Mouse (Mus musculus) midbrain, postnatal 0 days (tissue): ENCODE results near the gene Maml3. TPM values are rescaled to one million over a fixed set of nuclear protein-coding genes. Genes with fewer than 3 reads are reported as not detected.

ENCODE experiments used
- ATAC-seq: fragments of 200-750 bp; cut with Nextera tagmentation; 2 replicates; pipeline ENCODE4 v1.8.0; 2017; ENCODE audit warnings: moderate number of reproducible peaks, mild to moderate bottlenecking, moderate TSS enrichment, moderate library complexity; ENCODE audit not compliant: low FRiP score
- DNase-seq: peaks from one replicate; pipeline ENCODE4 v3.0.0-alpha.2; 2015; ENCODE audit warnings: low spot score
- H3K27ac ChIP-seq: fragments of 300-500 bp; sonication (generic); 2 replicates; pipeline ENCODE4 v1.5.1; 2014; ENCODE audit warnings: low read depth, mild to moderate bottlenecking, low read length, mixed read lengths
- H3K27me3 ChIP-seq: fragments of 300-500 bp; sonication (generic); 2 replicates; pipeline ENCODE4 v1.6.1; 2014; ENCODE audit warnings: low read length, control low read depth, mixed read lengths; ENCODE audit not compliant: insufficient read depth
- H3K36me3 ChIP-seq: fragments of 300-500 bp; sonication (generic); 2 replicates; pipeline ENCODE4 v1.6.1; 2014; ENCODE audit warnings: low read length, control low read depth, mixed read lengths; ENCODE audit not compliant: insufficient read depth
- H3K4me1 ChIP-seq: fragments of 300-500 bp; sonication (generic); 2 replicates; pipeline ENCODE4 v1.6.1; 2014; ENCODE audit warnings: mild to moderate bottlenecking, control low read depth, antibody characterized with exemption, low read length, mixed read lengths; ENCODE audit not compliant: insufficient read depth
- H3K4me2 ChIP-seq: fragments of 300-500 bp; sonication (generic); 2 replicates; pipeline ENCODE4 v1.6.1; 2014; ENCODE audit warnings: low read depth, mild to moderate bottlenecking, low read length, mixed read lengths; ENCODE audit not compliant: poor library complexity, severe bottlenecking
- H3K4me3 ChIP-seq: fragments of 300-500 bp; sonication (generic); 2 replicates; pipeline ENCODE4 v1.5.1; 2014; ENCODE audit warnings: low read depth, mild to moderate bottlenecking, low read length, moderate library complexity
- H3K9ac ChIP-seq: fragments of 300-500 bp; sonication (generic); replicated peaks from 2 replicates; pipeline ENCODE4 v1.6.1; 2014; ENCODE audit warnings: mild to moderate bottlenecking, low read length, moderate library complexity, mixed read lengths; ENCODE audit not compliant: poor library complexity, severe bottlenecking
- H3K9me3 ChIP-seq: fragments of 300-500 bp; sonication (generic); 2 replicates; pipeline ENCODE4 v1.6.1; 2016; ENCODE audit warnings: low read length, control low read depth
- CTCF ChIP-seq: IDR thresholded peaks from 2 replicates; pipeline ENCODE4 v1.5.1; 2016; ENCODE audit warnings: antibody characterized with exemption, mild to moderate bottlenecking
- WGBS: fragments of 180-500 bp; shearing (Covaris S2); extraction: QIAGEN DNeasy Blood & Tissue Kit; methylation state at CpG from one replicate; pipeline ENCODE4 v1.1.7; 2014; 5-methylcytosine and 5-hydroxymethylcytosine counted together
- polyA plus RNA-seq: library from polyadenylated mRNA; unstranded; fragments of >200 nt; fragmentation: Nextera tagmentation; extraction: Ambion mirVana; gene quantifications from 2 replicates; pipeline ENCODE4 v1.2.1, GENCODE M21; 2015
- total RNA-seq: library from RNA; depleted of rRNA; stranded (reverse); fragments of >200 nt; gene quantifications from 2 replicates; pipeline ENCODE4 v1.2.3, GENCODE M21; 2014

Gene Maml3
- total and polyA plus RNA-seq, 2 experiments from 2014 or later, result 3.9 to 20.2 TPM

DNA sequence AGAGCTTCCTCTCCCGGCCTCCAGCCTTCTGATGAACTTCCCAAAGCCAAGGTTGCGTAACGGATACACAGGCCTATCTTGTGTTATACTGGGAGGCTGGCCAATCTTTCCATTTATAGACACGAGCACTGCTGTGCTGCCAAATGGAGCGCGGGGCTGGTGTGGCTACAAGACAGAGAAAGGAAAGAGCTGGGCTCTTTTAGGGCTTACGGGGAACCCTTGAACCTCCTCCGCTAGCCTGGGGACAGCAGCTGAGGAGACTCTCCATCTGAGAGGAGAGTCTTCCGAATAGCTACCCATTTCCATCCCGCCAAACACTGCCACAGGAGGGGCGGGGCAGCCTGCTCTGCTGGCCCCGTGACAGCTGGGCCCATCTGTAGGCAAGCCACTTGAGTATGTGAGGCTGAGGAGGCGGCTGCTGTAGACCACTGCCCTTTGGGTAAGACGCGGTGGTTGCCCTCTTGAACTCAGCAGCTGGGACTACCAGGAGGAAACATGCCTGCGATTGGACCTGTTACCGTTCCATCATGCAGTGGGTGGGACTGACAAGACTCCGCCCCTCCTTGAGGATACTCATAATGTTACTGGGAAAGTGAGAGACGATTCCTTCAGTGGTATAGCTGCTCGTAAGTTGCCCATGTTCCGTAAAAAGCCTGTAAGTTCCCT is 396.0 kb downstream of the Maml3 start:
- WGBS, result 61% methylated on average over 21 of the region's 21 CpGs
- Histone ChIP-seq H3K36me3 (no peaks in the 10 kb centered on the region), H3K4me2 (peak overlapping the region; percentile 12; the same call in 1 of the 2 replicates), H3K9ac (no peak overlapping the region), H3K27me3 (no peaks in the 10 kb centered on the region), H3K27ac (no peak overlapping the region; the same call in 1 of the 2 replicates), H3K4me3 (no peak overlapping the region), H3K9me3 (no peaks in the 10 kb centered on the region), H3K4me1 (no peaks in the 10 kb centered on the region; the same call in 1 of the 2 replicates)
- TF ChIP-seq CTCF, result no peak
- peak; percentile 87 for DNase-seq
- ATAC-seq, result peak; percentile 54; the same call in 1 of the 2 replicates

DNA sequence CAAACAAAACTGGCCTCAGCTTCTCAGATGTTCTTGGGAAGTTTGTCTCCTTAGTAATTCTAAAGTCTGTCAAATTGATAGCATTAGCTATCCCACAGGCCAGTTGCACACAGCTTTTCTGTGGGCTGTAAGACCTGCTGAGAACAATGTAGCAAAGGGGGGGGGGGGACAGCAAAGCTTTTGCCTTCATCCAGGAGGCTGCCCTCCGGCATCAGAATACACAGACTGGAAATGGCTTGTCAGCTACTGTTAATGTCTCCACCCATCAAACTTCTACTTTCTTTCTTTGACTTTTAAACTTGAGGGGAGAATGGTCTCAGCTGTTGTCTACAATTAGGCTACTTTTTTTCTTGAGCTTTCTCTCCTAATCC is 396.5 kb downstream of the Maml3 start:
- Histone ChIP-seq H3K4me2 (no peak overlapping the region; the same call in 1 of the 2 replicates), H3K4me3 (no peak overlapping the region), H3K4me1 (no peaks in the 10 kb centered on the region; the same call in 1 of the 2 replicates), H3K36me3 (no peaks in the 10 kb centered on the region), H3K9ac (no peak overlapping the region), H3K27me3 (no peaks in the 10 kb centered on the region), H3K27ac (no peak overlapping the region), H3K9me3 (no peaks in the 10 kb centered on the region)
- DNase-seq, result no peak
- WGBS, result 50% methylated on average over 1 of the region's 1 CpGs
- TF ChIP-seq CTCF, result no peak
- no peak for ATAC-seq

GRCm38 (mm10) chr3:51705220-51705619 is 399.7 kb downstream of the Maml3 start:
- Histone ChIP-seq H3K27me3 (no peaks in the 10 kb centered on the region), H3K4me1 (peaks cover 8% of the 10 kb centered on the region), H3K9ac (no peak overlapping the region), H3K4me2 (no peak overlapping the region), H3K27ac (no peak overlapping the region), H3K4me3 (no peak overlapping the region), H3K9me3 (no peaks in the 10 kb centered on the region), H3K36me3 (no peaks in the 10 kb centered on the region)
- ATAC-seq (no peak), DNase-seq (no peak)
- 87% methylated on average over 7 of the region's 7 CpGs for WGBS
- peak; percentile 69 for TF ChIP-seq CTCF

- no peak overlapping the region for H3K27ac ChIP-seq
- H3K9me3 ChIP-seq, result no peaks in the 10 kb centered on the region
- DNase-seq (no peak), ATAC-seq (no peak)
- no peaks in the 10 kb centered on the region for H3K36me3 ChIP-seq
- peaks cover 9% of the 10 kb centered on the region for H3K4me1 ChIP-seq
- TF ChIP-seq CTCF, result no peak
- H3K27me3 ChIP-seq, result no peaks in the 10 kb centered on the region
- no peak overlapping the region for H3K4me2 ChIP-seq
- no peak overlapping the region for H3K9ac ChIP-seq
- 86% methylated on average over 8 of the region's 8 CpGs for WGBS
- no peak overlapping the region for H3K4me3 ChIP-seq
These were observed 401.4 kb downstream of the Maml3 start for GRCm38 (mm10) chr3:51703478-51703877.

GRCm38 (mm10) chr3:51702701-51703286 is 402.1 kb downstream of the Maml3 start:
- H3K4me2 ChIP-seq, result no peak overlapping the region
- H3K4me1 ChIP-seq, result peaks cover 9% of the 10 kb centered on the region
- H3K27me3 ChIP-seq, result no peaks in the 10 kb centered on the region
- WGBS, result 59% methylated on average over 8 of the region's 8 CpGs
- H3K27ac ChIP-seq, result peak overlapping the region; percentile 89
- DNase-seq (no peak), ATAC-seq (no peak)
- no peak for TF ChIP-seq CTCF
- no peaks in the 10 kb centered on the region for H3K9me3 ChIP-seq
- no peaks in the 10 kb centered on the region for H3K36me3 ChIP-seq
- H3K9ac ChIP-seq, result no peak overlapping the region
- H3K4me3 ChIP-seq, result no peak overlapping the region

DNA sequence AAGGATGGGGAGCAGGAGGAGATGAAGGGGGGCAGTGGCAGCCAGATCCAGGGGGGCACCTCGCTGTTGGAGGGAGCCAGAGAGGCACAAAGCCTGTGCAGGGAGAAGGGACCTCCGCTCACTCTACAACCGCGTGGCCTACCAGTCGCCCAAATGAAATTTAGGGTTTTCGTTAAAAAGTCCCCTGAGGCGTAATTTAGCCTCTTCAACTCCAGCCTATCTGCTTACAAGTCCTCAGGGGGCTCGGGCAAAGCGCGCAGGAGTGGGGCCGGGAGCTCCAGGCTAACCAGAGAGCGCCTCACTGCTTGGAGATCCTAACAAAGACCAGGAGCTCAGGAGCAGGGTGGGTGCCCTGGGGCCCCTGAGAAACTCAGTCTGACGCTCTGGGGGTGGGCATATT is 402.9 kb downstream of the Maml3 start:
- Histone ChIP-seq H3K9me3 (no peaks in the 10 kb centered on the region), H3K4me2 (peak overlapping the region; percentile 49), H3K27me3 (no peaks in the 10 kb centered on the region), H3K4me1 (peaks cover 9% of the 10 kb centered on the region), H3K36me3 (no peaks in the 10 kb centered on the region), H3K27ac (peak overlapping the region; percentile 89), H3K9ac (peak overlapping the region; percentile 52), H3K4me3 (peak overlapping the region; percentile 21)
- no peak for TF ChIP-seq CTCF
- DNase-seq, result peak; percentile 60
- WGBS, result 6% methylated on average over 13 of the region's 13 CpGs
- peak; percentile 72; the same call in 1 of the 2 replicates for ATAC-seq
